Mouse (Mus musculus) adrenal gland, postnatal 4 days (tissue): Measurements from ENCODE around the gene Lamp1. TPM values are rescaled to one million over a fixed set of nuclear protein-coding genes. Genes with fewer than 3 reads are reported as not detected.

Experiments
- DNase-seq, 2 experiments: peaks; one replicate each; pipeline ENCODE4 v3.0.0; 2021 to 2022; ENCODE audit warnings: low spot score in 2 of 2, mixed read lengths in 2 of 2
- total RNA-seq, 2 experiments: library from RNA; stranded (reverse); gene quantifications; 2 replicates each; pipeline ENCODE4 v1.2.3; 2021

Lamp1 gene
- total RNA-seq, 2 experiments from 2014 or later: 311 to 322 TPM

- DNase-seq: no peak
Measured at GRCm38 (mm10) chr8:13199385-13200061, 40.6 kb downstream of the Lamp1 start.

- peak; percentile 40 to 46 for DNase-seq
Measured at GRCm38 (mm10) chr8:13200301-13201012, 41.5 kb downstream of the Lamp1 start, which contains the start of gene Grtp1. Gene Grtp1, minus strand, starts transcription at chr8:13200620.

GRCm38 (mm10) chr8:13201013-13201334 is 42.0 kb downstream of the Lamp1 start:
- no peak for DNase-seq

GRCm38 (mm10) chr8:13202041-13202440 is 43.1 kb downstream of the Lamp1 start:
- no peak for DNase-seq

GRCm38 (mm10) chr8:13202806-13203205 is 43.8 kb downstream of the Lamp1 start:
- no peak for DNase-seq

- DNase-seq: no peak
Measured at GRCm38 (mm10) chr8:13203472-13203871, 44.5 kb downstream of the Lamp1 start.

- no peak for DNase-seq
Measured at GRCm38 (mm10) chr8:13204371-13205140, 45.6 kb downstream of the Lamp1 start.

GRCm38 (mm10) chr8:13205311-13205710 is 46.4 kb downstream of the Lamp1 start:
- no peak for DNase-seq

GRCm38 (mm10) chr8:13206290-13206689 is 47.3 kb downstream of the Lamp1 start:
- DNase-seq: no peak

GRCm38 (mm10) chr8:13208627-13209355 is 49.8 kb downstream of the Lamp1 start:
- DNase-seq: no peak

GRCm38 (mm10) chr8:13209770-13210169 is 50.8 kb downstream of the Lamp1 start:
- DNase-seq: no peak

- DNase-seq: peak; percentile 78 to 80
Measured at GRCm38 (mm10) chr8:13213479-13214268, 54.7 kb downstream of the Lamp1 start.

- DNase-seq: no peak
Measured at GRCm38 (mm10) chr8:13216386-13216785, 57.4 kb downstream of the Lamp1 start.

GRCm38 (mm10) chr8:13217093-13217492 is 58.1 kb downstream of the Lamp1 start:
- DNase-seq: no peak

GRCm38 (mm10) chr8:13217986-13218385 is 59.0 kb downstream of the Lamp1 start:
- no peak for DNase-seq

- DNase-seq: no peak
Measured at GRCm38 (mm10) chr8:13218441-13218840, 59.5 kb downstream of the Lamp1 start.

- no peak for DNase-seq
Measured at GRCm38 (mm10) chr8:13224426-13224825, 65.5 kb downstream of the Lamp1 start.
